Mouse (Mus musculus): ENCODE measurements around the gene Gng7.

Gene Gng7

GRCm38 (mm10) chr10:80969298-80969697 is 45.4 kb downstream of the Gng7 start:
- in situ Hi-C loops (cut with MboI, MseI): no loop called here

- in situ Hi-C loops (cut with MboI, MseI): no loop called here
These were observed 46.6 kb downstream of the Gng7 start for GRCm38 (mm10) chr10:80968106-80968505.

- in situ Hi-C loops (cut with MboI, MseI): no loop called here
These were observed 47.6 kb downstream of the Gng7 start for GRCm38 (mm10) chr10:80967101-80967656.

GRCm38 (mm10) chr10:80966296-80966695 is 48.4 kb downstream of the Gng7 start:
- in situ Hi-C loops (cut with MboI, MseI): no loop called here

GRCm38 (mm10) chr10:80963031-80963975 is 51.4 kb downstream of the Gng7 start:
- in situ Hi-C loops (cut with MboI, MseI): no loop called here

GRCm38 (mm10) chr10:80962585-80962984 is 52.2 kb downstream of the Gng7 start:
- in situ Hi-C loops (cut with MboI, MseI): no loop called here

GRCm38 (mm10) chr10:80962051-80962472 is 52.7 kb downstream of the Gng7 start:
- in situ Hi-C loops (cut with MboI, MseI): no loop called here

- in situ Hi-C loops (cut with MboI, MseI): no loop called here
These were observed 53.9 kb downstream of the Gng7 start for GRCm38 (mm10) chr10:80960551-80961508.

GRCm38 (mm10) chr10:80958979-80959637 is 55.6 kb downstream of the Gng7 start:
- in situ Hi-C loops (cut with MboI, MseI): no loop called here

- in situ Hi-C loops (cut with MboI, MseI): no loop called here
These were observed 57.0 kb downstream of the Gng7 start for GRCm38 (mm10) chr10:80957791-80958190.

GRCm38 (mm10) chr10:80956901-80957300 is 57.8 kb downstream of the Gng7 start:
- in situ Hi-C loops (cut with MboI, MseI): no loop called here

GRCm38 (mm10) chr10:80956385-80956784 is 58.4 kb downstream of the Gng7 start:
- in situ Hi-C loops (cut with MboI, MseI): no loop called here

GRCm38 (mm10) chr10:80955536-80955935 is 59.2 kb downstream of the Gng7 start:
- in situ Hi-C loops (cut with MboI, MseI): no loop called here

GRCm38 (mm10) chr10:80954843-80955242 is 59.9 kb downstream of the Gng7 start:
- in situ Hi-C loops (cut with MboI, MseI): loop anchor here (5.0 kb wide), 1 partner anchor 32 kb away; no protein-coding TSS in a partner anchor

GRCm38 (mm10) chr10:80954415-80954814 is 60.3 kb downstream of the Gng7 start:
- in situ Hi-C loops (cut with MboI, MseI): loop anchor here (5.0 kb wide), 1 partner anchor 33 kb away; no protein-coding TSS in a partner anchor

GRCm38 (mm10) chr10:80952449-80952848 is 62.3 kb downstream of the Gng7 start:
- in situ Hi-C loops (cut with MboI, MseI): loop anchor here (5.0 kb wide), 1 partner anchor 35 kb away; no protein-coding TSS in a partner anchor

GRCm38 (mm10) chr10:80951761-80952390 is 62.9 kb downstream of the Gng7 start:
- in situ Hi-C loops (cut with MboI, MseI): loop anchor here (5.0 kb wide), 1 partner anchor 35 kb away; no protein-coding TSS in a partner anchor

- in situ Hi-C loops (cut with MboI, MseI): loop anchor here (5.0 kb wide), 1 partner anchor 37 kb away; no protein-coding TSS in a partner anchor
These were observed 64.4 kb downstream of the Gng7 start for GRCm38 (mm10) chr10:80950314-80950713.

GRCm38 (mm10) chr10:80949081-80949480 is 65.7 kb downstream of the Gng7 start:
- in situ Hi-C loops (cut with MboI, MseI): no loop called here

- in situ Hi-C loops (cut with MboI, MseI): no loop called here
These were observed 66.2 kb downstream of the Gng7 start for GRCm38 (mm10) chr10:80948570-80948969.
